Mouse (Mus musculus): ENCODE results near the gene Nid2. TPM values are rescaled to one million over a fixed set of nuclear protein-coding genes. Genes with fewer than 3 reads are reported as not detected.

Gene Nid2
- polyA plus RNA-seq, 1 experiment from 2014 or later: 63.0 TPM

DNA sequence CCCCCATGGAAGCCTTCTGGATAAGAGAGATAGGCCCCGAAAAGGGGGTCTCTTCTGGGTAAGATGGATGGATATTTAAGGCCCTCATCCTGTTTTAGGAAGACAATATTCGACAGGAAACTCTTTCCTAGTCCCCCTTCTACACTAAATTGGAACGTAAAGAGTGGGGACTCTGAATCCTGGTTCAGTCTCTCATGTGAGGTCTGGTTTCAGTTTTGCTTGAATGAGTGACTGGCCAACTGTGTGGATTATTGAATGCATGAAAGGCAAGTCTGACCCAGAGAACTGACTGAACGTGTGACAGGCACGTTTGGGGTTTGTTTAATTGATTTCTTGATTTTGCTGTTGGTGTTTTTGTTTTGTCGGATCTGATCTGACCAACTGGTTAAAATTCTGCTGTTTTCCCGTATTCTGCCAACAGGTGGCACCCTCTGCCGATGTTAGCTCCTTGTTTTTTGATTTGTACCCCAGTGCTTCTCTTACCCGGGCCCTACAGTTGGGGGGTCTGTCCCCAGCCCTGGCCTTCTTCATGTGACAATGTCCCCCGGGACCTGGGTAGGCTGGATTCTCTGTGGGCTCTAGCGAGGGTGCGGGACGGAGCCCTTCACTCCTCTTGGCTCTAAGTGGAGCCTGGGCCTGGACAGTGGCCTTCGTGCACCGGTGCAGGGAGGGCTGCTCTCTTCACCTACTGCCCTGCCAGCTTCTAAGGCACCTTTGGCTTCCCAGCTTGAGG, 88.7 kb downstream of the Nid2 start:
- H3K4me3 ChIP-seq (ENCODE audit: low read depth, low read length): no peak overlapping the region
- ATAC-seq (ENCODE audit: insufficient read depth, low FRiP score, low TSS enrichment) (peak; percentile 53; the same call in 1 of the 2 replicates), DNase-seq (ENCODE audit: low spot score) (peak; percentile 63)
- peak overlapping the region; percentile 32 for H3K4me2 ChIP-seq (ENCODE audit: low read depth)
- H3K9ac ChIP-seq (ENCODE audit: low read length): peak overlapping the region; percentile 38
- WGBS: 28% methylated on average over 15 of the region's 15 CpGs
- H3K9me3 ChIP-seq (ENCODE audit: control insufficient read depth, low read length): no peaks in the 10 kb centered on the region
- H3K4me1 ChIP-seq (ENCODE audit: control insufficient read depth, insufficient read depth, low read length): no peaks in the 10 kb centered on the region
- H3K27ac ChIP-seq (ENCODE audit: low read depth, low read length): no peak overlapping the region
- H3K36me3 ChIP-seq (ENCODE audit: control insufficient read depth, insufficient read depth, low read length): no peaks in the 10 kb centered on the region
- no peaks in the 10 kb centered on the region for H3K27me3 ChIP-seq (ENCODE audit: control insufficient read depth, insufficient read depth, low read length)

DNA sequence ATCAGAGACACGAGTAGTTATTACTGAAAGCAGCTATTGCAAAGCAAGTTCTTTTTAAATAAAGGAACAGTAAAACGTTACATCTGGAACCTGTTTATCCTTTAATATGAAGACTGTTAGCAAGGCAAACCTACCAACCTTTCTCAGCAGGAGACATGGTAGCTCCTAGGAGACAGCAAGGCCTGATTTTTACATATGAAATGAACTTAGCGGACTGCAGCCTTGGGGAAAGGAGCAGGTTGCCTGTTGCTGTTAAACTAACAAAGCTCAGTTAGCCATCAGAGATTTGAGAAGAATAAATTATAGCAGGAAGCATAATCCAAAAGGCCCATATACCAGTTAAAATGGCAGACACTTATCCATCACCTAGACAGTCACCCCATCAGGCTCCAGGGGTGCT, 102.4 kb downstream of the Nid2 start:
- H3K9ac ChIP-seq (ENCODE audit: low read length): no peak overlapping the region
- WGBS: 55% methylated on average over 3 of the region's 3 CpGs
- no peak overlapping the region for H3K4me3 ChIP-seq (ENCODE audit: low read depth, low read length)
- H3K36me3 ChIP-seq (ENCODE audit: control insufficient read depth, insufficient read depth, low read length): no peaks in the 10 kb centered on the region
- H3K27me3 ChIP-seq (ENCODE audit: control insufficient read depth, insufficient read depth, low read length): no peaks in the 10 kb centered on the region
- no peaks in the 10 kb centered on the region for H3K9me3 ChIP-seq (ENCODE audit: control insufficient read depth, low read length)
- DNase-seq (ENCODE audit: low spot score) (no peak), ATAC-seq (ENCODE audit: insufficient read depth, low FRiP score, low TSS enrichment) (no peak)
- H3K27ac ChIP-seq (ENCODE audit: low read depth, low read length): no peak overlapping the region
- H3K4me2 ChIP-seq (ENCODE audit: low read depth): no peak overlapping the region
- H3K4me1 ChIP-seq (ENCODE audit: control insufficient read depth, insufficient read depth, low read length): no peaks in the 10 kb centered on the region

DNA sequence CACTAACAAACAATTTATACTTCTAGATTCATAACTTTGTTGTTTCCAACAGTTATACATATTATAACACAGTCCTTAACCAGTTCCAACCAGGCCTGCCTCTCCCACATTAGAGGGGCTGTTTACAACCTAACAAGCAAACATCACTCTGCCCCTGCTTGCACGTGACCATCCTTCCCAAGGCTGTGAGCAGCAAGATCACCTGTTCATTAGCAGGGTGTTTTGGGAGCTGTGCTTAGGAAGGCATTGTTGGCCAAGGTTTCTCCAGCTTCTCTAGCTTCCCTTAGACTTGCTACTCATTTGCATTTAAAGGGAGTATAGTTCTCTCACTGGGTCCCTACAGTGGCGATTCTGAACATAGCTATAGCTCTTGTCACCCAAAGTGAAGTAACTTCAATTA, 107.2 kb downstream of the Nid2 start:
- WGBS: 80% methylated on average over 2 of the region's 2 CpGs
- Histone ChIP-seq H3K27ac (ENCODE audit: low read depth, low read length) (no peak overlapping the region), H3K36me3 (ENCODE audit: control insufficient read depth, insufficient read depth, low read length) (no peaks in the 10 kb centered on the region), H3K27me3 (ENCODE audit: control insufficient read depth, insufficient read depth, low read length) (no peaks in the 10 kb centered on the region), H3K9ac (ENCODE audit: low read length) (no peak overlapping the region), H3K4me3 (ENCODE audit: low read depth, low read length) (no peak overlapping the region), H3K4me2 (ENCODE audit: low read depth) (no peak overlapping the region), H3K9me3 (ENCODE audit: control insufficient read depth, low read length) (no peaks in the 10 kb centered on the region), H3K4me1 (ENCODE audit: control insufficient read depth, insufficient read depth, low read length) (no peaks in the 10 kb centered on the region)
- no peak for ATAC-seq (ENCODE audit: insufficient read depth, low FRiP score, low TSS enrichment)
- DNase-seq (ENCODE audit: low spot score): no peak

DNA sequence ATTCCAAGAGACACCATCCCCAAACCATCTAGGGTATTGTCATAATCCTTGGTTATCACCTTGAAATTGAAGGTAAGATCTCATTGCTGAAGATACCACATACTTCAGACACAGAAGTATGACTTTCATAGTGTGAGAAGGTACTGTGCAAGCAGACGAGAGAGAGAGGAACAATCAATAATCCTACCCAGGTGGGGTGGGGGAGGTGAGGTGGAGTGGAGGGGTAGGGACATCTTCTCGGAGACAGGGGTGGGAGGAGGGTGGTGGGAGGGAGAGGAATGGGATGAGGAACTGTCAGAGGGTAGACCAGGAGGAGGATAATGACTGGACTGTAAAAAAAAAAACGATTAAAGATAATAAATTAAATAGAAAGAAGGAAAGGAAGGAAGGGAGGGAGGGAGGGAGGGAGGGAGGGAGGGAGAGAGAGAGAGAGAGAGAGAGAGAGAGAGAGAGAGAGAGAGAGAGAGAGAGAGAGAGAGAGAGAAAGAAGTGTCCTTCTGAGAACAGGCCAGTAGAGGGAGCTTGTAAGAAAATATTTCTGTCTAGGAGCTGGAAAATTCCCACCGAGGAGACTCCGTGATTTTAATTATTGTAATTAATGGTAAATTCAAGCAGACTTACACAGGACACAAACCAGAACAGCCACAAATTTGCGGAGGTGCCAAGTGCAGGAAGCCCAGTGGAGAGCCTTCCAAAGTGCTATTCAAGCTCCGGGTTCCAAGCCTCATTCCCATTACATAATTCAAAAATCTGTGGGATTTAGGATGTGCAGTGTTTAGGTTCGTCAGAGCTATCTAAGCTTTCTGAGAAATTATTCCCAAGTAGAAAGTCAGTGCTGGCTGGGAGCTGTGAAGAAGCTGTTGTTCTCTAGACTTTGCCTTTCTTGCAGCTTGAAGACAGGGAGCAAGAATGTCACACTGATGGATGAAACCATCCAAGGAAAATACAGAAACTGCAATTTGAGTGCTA, 108.0 kb downstream of the Nid2 start:
- Histone ChIP-seq H3K4me3 (ENCODE audit: low read depth, low read length) (no peak overlapping the region), H3K36me3 (ENCODE audit: control insufficient read depth, insufficient read depth, low read length) (no peaks in the 10 kb centered on the region), H3K4me1 (ENCODE audit: control insufficient read depth, insufficient read depth, low read length) (no peaks in the 10 kb centered on the region), H3K27me3 (ENCODE audit: control insufficient read depth, insufficient read depth, low read length) (no peaks in the 10 kb centered on the region), H3K9me3 (ENCODE audit: control insufficient read depth, low read length) (no peaks in the 10 kb centered on the region), H3K4me2 (ENCODE audit: low read depth) (no peak overlapping the region), H3K27ac (ENCODE audit: low read depth, low read length) (no peak overlapping the region), H3K9ac (ENCODE audit: low read length) (no peak overlapping the region)
- DNase-seq (ENCODE audit: low spot score) (no peak), ATAC-seq (ENCODE audit: insufficient read depth, low FRiP score, low TSS enrichment) (no peak)
- WGBS: 69% methylated on average over 8 of the region's 8 CpGs

DNA sequence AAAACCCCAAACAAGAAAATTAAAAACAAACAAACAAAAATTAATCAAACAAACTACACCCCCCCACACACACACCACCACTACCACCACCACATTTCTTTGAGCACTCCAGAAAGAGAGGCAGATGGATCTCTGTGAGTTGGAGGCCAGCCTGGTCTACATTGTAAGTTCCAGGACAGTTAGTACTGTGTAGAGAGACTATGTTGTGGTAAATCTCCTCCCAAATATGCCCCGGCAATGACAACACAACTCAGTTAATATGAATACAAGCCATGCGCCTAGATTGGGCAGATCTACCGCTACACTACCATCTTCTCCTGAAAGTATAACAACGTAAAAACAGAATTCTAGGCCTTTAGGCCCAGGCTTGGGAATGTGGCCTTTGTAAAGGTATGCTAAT, 109.2 kb downstream of the Nid2 start:
- H3K9me3 ChIP-seq (ENCODE audit: control insufficient read depth, low read length): no peaks in the 10 kb centered on the region
- no peak for ATAC-seq (ENCODE audit: insufficient read depth, low FRiP score, low TSS enrichment)
- DNase-seq (ENCODE audit: low spot score): no peak
- H3K4me1 ChIP-seq (ENCODE audit: control insufficient read depth, insufficient read depth, low read length): no peaks in the 10 kb centered on the region
- 87% methylated on average over 4 of the region's 4 CpGs for WGBS
- H3K27me3 ChIP-seq (ENCODE audit: control insufficient read depth, insufficient read depth, low read length): no peaks in the 10 kb centered on the region
- H3K9ac ChIP-seq (ENCODE audit: low read length): no peak overlapping the region
- no peaks in the 10 kb centered on the region for H3K36me3 ChIP-seq (ENCODE audit: control insufficient read depth, insufficient read depth, low read length)
- no peak overlapping the region for H3K4me2 ChIP-seq (ENCODE audit: low read depth)
- no peak overlapping the region for H3K4me3 ChIP-seq (ENCODE audit: low read depth, low read length)
- H3K27ac ChIP-seq (ENCODE audit: low read depth, low read length): no peak overlapping the region

Other genes with a start within 250 kb of the Nid2 start
- 0.16 TPM in 1 of 2 replicates, not detected in the other for gene Gm2244, start 201.3 kb upstream of the Nid2 start, polyA plus RNA-seq (2014; fragmentation: Nextera tagmentation; extraction: Ambion mirVana)
- 2.5 and 3.3 TPM in 2 replicates for gene Gm2237, start 166.1 kb upstream of the Nid2 start, polyA plus RNA-seq (2014; fragmentation: Nextera tagmentation; extraction: Ambion mirVana)
- not detected in 2 replicates for gene Gm5458, start 148.7 kb upstream of the Nid2 start, polyA plus RNA-seq (2014; fragmentation: Nextera tagmentation; extraction: Ambion mirVana)
- gene Rtraf, start 72.6 kb downstream of the Nid2 start, polyA plus RNA-seq (2014; fragmentation: Nextera tagmentation; extraction: Ambion mirVana): 236 and 241 TPM in 2 replicates
- 161 and 175 TPM in 2 replicates for gene Gng2, start 226.4 kb downstream of the Nid2 start, polyA plus RNA-seq (2014; fragmentation: Nextera tagmentation; extraction: Ambion mirVana)

All from neural tube, embryonic 11.5 days (tissue).